Mouse (Mus musculus) CD4-positive, CD25-positive, alpha-beta regulatory T cell, adult 2 months (primary cell): Measurements from ENCODE around the gene Tmem82.

Source experiments
- DNase-seq: peaks from one replicate; pipeline ENCODE4 v3.0.0-alpha.2; 2012; ENCODE audit warnings: low read depth, low spot score

Tmem82 gene

DNA sequence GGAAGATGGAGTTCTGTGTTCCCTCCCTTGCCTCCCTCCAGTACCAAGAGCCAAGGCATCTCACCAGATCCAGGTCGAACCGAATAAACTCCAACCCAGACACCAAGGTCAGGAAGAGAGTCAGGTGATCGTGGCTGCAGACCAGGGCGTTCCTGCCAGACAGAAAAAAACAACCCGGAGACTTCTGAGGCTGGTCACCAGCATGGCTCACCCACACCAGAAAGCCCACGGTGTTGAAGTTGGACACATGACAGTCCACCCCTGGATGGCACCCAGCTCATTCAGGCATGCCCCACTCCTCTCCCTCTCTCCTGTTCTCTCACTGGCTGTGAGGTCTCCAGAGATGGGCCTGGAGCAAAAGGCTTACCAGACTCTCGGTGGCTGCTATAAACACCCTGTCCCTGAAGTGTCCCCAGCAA, 22.9 kb upstream of the Tmem82 start:
- no peak for DNase-seq

DNA sequence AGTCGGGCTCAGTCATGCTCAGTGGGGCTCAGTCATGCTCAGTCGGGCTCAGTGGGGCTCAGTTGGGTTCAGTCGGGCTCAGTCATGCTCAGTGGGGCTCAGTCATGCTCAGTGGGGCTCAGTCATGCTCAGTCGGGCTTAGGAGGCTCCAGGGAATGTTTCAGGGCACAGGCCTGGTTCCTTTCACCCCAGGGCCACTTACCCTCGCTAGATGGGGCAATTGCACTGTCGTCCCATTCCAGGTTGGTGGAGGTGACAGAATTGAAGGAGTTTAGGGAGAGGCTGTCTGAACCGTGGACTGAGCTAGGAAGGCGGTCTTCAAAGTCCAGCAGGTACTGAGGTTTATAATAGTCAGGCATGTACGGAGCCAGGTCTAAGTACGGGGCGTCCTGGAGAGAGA, 21.0 kb upstream of the Tmem82 start:
- no peak for DNase-seq

GRCm38 (mm10) chr4:141636693-141637092, 18.3 kb upstream of the Tmem82 start:
- no peak for DNase-seq

DNA sequence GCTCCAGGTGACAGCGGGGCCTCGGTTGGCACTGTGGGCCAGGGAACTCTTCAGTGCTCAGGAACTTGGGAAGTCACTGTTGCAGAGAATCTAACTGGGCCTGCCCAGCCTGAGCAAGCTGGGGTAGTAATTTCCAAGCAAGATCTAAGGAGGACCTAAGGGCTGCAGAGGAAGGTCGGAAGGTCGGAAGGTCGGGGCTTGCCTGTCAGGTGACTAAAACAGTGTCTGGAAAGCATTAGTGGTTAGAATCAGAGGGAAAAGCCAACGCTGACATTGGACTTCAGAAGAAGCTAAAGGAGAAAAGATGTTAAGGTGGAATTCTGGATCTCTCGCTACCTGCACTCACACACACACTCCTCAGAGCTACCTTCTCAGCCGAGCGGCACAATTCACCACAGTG, 17.6 kb upstream of the Tmem82 start:
- DNase-seq, result no peak

DNA sequence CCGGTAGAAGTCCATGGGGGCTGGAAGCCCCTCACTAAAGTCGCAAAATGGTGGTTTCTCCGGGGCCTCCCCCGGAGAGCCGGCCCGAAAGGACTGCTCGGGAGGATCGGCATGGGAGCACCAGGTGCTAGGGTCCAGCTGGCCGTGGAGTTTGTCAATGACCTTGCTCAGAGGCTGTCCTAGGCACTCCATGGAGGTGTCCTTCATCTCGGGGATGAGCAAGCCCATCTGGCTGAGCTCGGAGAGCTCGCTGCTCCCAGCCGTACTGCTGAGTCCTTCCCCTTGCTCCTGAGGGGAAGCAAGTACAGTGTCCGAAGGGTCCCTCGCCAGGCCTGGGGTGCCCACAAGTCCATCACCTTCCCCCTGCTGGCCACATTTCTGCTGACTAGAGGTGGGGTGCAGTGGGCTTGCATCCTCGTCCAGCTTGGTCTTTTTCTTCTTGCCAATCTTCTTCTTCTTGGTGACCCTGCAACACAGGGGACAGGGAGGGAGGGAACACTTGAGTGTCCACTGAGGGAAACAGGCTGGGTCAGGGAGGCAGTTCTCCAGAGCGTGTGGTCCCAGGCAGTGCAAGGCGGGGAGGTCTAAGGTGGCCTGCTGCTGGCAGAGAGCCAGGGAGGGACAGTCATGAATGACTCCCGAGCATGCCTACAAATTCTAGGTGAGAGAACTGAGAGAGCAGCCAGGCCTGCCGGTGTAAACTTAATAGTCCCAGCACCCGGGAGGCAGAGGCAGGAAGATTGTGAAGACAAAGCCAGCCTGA, 13.9 kb upstream of the Tmem82 start:
- no peak for DNase-seq

DNA sequence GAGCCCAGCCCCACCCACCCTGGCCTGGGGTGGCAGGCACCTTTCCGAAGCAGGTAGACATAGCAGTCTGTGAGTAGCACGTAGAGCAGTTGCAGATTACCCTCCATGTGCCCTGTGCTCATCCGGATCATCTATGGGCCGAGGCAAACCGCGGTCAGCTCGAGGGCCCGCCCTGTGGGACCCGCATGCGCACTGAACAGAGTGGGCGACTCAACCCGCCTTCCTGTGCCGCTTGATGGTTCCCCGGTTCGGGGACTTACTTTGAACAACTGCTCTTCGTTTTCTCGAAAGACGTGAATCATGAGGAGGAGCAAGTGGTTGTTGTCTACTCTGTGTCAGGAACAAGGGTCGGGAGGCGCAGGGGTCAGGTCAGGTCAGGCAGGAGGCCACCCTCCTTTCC, 12.8 kb upstream of the Tmem82 start:
- DNase-seq, result no peak

- no peak for DNase-seq
Measured at GRCm38 (mm10) chr4:141630021-141630420, 11.6 kb upstream of the Tmem82 start.

DNA sequence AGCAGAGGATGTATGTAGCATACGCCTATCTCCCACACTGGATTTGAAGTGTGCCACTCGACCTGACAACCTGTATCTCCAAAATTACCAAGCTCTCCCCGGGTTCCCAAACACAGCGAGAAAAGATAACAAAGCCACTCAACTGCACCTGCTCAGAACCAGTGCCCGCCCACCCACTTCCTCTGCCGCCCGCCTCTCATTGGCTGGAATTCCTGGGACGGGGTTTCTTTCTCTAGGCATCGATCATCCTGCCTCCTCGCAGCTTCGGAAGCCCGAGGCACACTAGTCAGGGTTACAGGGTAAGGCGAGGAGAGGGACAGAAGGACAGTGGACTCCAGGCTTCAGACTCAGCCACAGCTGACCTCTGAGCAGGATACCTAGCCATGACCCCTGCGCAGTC, 10.2 kb upstream of the Tmem82 start:
- DNase-seq, result no peak

DNA sequence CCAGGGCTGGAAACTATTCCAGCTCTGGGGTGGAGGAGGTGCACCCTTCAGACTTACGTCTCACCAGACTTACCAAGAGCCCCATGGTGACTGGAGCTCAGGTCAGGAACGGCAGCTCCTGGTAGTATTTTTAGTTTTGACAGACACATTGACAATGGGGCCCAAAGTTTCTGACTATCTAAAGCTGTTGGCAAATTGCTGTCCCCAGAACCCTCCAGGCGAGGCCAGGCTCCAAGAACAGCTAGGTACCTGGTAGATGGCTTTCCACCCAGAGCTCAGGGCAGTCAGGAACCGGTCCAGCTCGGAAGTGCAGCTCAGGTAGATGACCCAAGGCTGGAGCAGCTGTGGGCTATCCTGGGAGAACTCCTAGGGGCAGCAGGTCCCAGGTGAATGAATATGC, 9.1 kb upstream of the Tmem82 start:
- DNase-seq, result no peak

DNA sequence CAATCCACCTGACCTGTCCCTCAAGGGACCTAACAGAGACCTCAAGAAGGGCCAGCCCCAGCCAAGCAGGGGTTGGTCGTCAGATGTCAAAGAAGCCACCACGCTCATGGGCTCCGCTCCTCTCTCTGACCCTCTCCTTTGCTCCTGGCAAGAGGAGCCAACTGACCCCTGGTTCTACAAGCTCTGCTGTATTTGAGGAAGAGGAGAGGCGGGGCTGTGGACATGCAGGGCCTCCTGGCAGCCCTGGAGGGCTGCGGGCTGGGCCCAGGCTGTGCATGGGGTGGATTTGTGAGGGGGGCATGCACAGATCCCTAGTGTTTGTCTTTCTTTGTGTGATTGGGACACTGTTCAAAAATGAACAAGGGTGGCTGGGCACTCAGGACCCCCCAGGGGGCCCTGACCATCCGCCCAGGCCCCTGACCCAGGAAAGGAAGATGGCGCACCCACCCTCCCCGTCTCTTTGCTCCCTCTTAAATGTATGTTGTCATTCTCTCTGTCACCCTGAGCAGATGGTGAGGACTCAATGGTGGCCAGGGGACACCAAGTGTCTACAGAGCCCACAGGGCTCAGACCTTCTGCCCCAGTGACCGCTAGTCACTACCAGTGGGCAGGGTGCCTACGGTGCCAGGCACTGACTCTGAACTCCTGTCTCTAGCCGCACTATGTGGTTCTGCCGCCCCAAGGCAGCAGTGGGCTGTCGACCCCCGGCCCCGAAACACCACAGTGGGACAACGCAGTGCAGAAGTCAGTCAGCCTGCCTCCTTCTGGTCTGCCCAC, 7.5 kb upstream of the Tmem82 start:
- DNase-seq, result no peak

DNA sequence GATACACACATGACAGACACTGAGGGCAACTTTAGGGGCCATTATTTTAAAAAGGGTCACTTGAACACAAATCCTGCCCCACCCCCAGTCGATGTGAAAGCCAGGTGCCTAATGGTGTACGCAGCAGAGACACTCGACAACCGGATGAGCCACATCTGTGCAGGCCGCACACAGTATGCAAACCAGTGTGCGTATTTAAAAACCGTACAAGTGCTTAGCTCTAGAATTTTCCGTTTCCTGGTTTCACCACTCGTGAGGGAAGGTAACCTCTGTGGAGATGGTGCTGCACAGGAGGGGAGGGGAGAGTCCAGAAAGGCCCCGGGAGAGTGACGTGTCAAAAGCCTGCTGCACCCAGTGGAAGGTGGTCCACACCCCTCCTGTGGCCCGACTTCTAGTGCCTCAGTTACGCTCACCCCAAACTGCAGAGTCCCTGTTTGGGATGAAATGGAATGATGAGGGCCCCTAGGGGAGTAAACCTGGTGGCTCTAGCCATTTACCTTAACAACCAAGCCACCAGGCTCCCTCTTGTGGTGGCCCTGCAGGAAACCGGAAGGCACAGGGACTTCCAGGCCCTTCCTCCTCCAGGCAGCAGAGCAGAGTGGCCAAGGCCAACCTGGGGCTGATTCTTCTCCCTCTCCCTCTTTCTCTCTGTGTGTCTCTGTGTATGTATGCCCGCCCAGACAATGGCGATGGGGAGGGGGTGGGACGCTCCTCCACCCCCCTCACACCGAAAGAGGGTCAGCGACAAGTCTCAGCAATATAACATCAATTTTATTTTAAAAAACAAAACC, 6.7 kb upstream of the Tmem82 start:
- peak; percentile 72 for DNase-seq

- no peak for DNase-seq
Measured at GRCm38 (mm10) chr4:141624134-141624533, 5.7 kb upstream of the Tmem82 start.

GRCm38 (mm10) chr4:141623666-141624065, 5.2 kb upstream of the Tmem82 start, which contains the start of gene Slc25a34:
Gene Slc25a34, minus strand, starts transcription at chr4:141623821.
- DNase-seq, result no peak

DNA sequence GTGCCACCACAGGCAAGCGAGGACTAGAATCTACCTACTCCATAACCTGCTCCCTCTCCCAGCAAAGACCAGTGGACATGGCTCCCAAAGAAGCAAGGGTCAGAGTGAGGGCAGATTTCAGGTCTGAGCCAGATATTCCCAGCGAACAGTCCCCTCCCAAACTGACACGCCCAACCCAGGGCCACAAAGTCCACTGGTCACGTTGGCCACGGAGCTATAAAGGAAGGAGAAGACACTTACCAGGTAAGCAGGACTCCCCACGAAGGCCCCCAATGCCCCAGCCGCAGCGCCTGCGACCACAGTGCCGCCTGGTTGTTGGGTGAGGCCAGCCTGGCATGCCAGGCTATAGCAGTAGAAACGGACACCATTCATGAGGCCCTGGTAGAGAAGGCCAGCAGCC, 4.6 kb upstream of the Tmem82 start:
- no peak for DNase-seq

GRCm38 (mm10) chr4:141622580-141622979, 4.1 kb upstream of the Tmem82 start:
- DNase-seq, result no peak

DNA sequence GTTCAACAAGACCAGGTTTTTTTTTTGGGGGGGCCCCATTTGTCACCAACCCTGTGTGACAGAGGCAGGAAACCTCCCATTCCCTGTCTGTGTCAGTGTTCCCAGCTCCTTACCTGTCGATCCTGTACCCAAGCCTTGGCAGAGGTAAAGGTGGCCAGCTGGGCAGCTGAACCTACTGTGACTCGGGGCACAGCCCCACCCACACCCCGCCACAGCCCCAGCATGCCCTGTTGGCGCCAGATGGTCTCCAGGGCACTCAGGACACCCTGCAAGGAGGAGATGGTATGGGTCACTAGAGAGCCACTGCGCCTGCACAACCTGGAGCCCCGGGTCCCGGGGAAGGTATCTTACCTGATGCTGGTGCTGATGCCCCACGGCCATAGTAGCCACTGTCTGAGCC, 3.7 kb upstream of the Tmem82 start:
- DNase-seq, result no peak

- DNase-seq, result no peak
Measured at GRCm38 (mm10) chr4:141621297-141621696, 2.9 kb upstream of the Tmem82 start.

DNA sequence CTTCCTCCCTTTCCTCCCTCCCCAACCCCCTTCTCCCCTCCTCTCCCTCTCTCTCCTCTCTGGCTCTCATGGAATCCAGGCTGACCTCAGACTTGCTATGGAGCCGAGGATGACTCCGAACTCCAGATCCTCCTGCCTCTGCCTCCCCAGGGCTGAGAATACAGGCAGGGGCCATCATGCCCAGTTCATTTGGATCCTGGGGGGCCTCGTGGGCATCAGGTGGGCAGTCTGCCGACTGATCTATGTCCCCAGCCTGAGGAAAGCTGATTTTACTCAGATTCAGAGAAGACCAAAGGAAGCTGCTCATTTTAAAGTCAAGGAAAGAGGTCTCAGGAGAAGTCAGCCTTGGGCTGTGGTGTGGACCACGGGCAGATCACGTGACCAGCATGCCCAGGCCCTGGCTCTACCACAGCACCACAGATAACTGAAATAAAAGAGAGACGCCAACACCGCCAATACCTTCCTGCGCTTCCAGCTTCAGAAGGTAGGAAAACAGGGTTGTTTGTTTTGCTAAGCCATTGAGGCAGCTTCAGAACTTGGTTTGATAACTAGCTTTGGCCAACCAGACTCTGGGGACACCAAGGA, 958 bp upstream of the Tmem82 start:
- DNase-seq, result no peak

GRCm38 (mm10) chr4:141617863-141618564, 419 bp downstream of the Tmem82 start:
- peak; percentile 21 for DNase-seq

GRCm38 (mm10) chr4:141617299-141617698, 1.1 kb downstream of the Tmem82 start:
- DNase-seq, result peak; percentile 76

DNA sequence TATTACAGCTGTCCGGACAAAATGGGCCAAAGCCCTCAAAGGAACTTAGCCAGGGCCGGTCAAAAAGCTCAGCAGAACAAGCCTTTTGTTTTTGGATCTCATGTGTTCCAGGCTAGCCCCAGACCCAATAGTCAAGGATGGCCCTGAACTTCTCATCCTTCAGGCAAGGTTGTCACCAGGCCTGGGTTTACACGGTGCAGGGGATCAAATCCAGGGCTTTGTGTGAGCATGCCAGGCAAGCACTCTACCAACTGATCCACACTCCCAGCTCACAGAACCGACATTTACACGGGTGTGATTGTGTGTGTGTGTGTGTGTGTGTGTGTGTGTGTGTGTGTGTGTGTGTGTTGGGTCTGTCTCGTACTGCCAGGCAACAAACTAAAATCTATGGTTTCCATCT, 1.6 kb downstream of the Tmem82 start:
- no peak for DNase-seq
